Mouse (Mus musculus): Measurements from ENCODE around the gene Ptpdc1.

Ptpdc1 gene

GRCm38 (mm10) chr13:48546330-48546917, 79.0 kb downstream of the Ptpdc1 start:
- DNase-seq (ENCODE audit: low spot score) = peak; percentile 96

GRCm38 (mm10) chr13:48545476-48546281, 79.8 kb downstream of the Ptpdc1 start:
- DNase-seq (ENCODE audit: low spot score) = peak; percentile 71

GRCm38 (mm10) chr13:48544867-48545266, 80.6 kb downstream of the Ptpdc1 start:
- no peak for DNase-seq (ENCODE audit: low spot score)

- DNase-seq (ENCODE audit: low spot score) = no peak
Observed at GRCm38 (mm10) chr13:48544391-48544790, 81.1 kb downstream of the Ptpdc1 start.

GRCm38 (mm10) chr13:48540488-48540887, 85.0 kb downstream of the Ptpdc1 start:
- no peak for DNase-seq (ENCODE audit: low spot score)

- DNase-seq (ENCODE audit: low spot score) = no peak
Observed at GRCm38 (mm10) chr13:48533441-48533840, 92.0 kb downstream of the Ptpdc1 start.

- DNase-seq (ENCODE audit: low spot score) = no peak
Observed at GRCm38 (mm10) chr13:48531448-48531847, 94.0 kb downstream of the Ptpdc1 start.

GRCm38 (mm10) chr13:48530685-48531084, 94.8 kb downstream of the Ptpdc1 start:
- no peak for DNase-seq (ENCODE audit: low spot score)

- DNase-seq (ENCODE audit: low spot score) = no peak
Observed at GRCm38 (mm10) chr13:48529028-48529427, 96.4 kb downstream of the Ptpdc1 start.

- peak; percentile 69 for DNase-seq (ENCODE audit: low spot score)
Observed at GRCm38 (mm10) chr13:48528123-48528871, 97.2 kb downstream of the Ptpdc1 start.
